Mouse (Mus musculus) stomach, postnatal 0 days (tissue): Measurements from ENCODE around the gene Gm5431.
"Not testable (repeated sequence)": the region's sequence is repeated elsewhere in the genome, so short reads cannot be mapped to it uniquely, and the experiment has no call there.

Experiments used
- CTCF ChIP-seq: IDR thresholded peaks from 2 replicates; pipeline ENCODE4 v1.5.1; 2016; ENCODE audit warnings: antibody characterized with exemption, low read depth, mild to moderate bottlenecking, moderate library complexity
- EP300 ChIP-seq: optimal IDR thresholded peaks from 2 replicates; pipeline ENCODE3; 2016; ENCODE audit warnings: antibody characterized with exemption

DNA sequence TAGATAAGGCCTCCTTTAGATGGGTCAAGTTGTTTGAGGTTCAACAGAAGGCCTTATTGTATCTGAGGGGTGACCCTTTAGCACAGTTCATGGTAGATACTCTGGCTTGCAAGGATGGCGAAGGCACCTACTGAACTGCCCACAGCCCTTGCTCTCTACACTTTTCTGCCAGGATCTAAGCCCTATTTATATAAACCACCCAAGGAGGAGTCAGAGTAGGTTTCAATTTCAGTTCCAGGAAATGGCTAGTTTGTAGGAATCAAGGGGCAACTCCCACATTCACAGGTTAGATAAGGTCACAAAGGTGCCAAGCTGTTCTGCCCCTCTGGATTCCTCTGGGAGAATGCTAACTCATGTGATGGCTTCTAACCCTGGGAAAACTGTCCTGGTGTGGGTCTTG lies 26.1 kb upstream of the Gm5431 start:
- not testable (repeated sequence) for TF ChIP-seq CTCF, EP300
